ENCODE assay signal across 25 mouse cellular contexts in genomic region chr16:90198626-90199025, GRCm38 (mm10). TPM values are rescaled to one million over a fixed set of nuclear protein-coding genes. Genes with fewer than 3 reads are reported as not detected.
A peak's percentile ranks its signal among the peaks of the same experiment; 100 is the strongest.
DNase-seq lines count a peak whose midpoint lies in the region; ATAC-seq and TF ChIP-seq lines count a peak whose summit lies in the region.
"Had no signal": no experiment of that assay in that cellular context is flagged by ENCODE, and none has a peak within 500 bp of the region (broad histone marks: within the 10 kb centered on the region; RNA-seq: fewer than 3 reads in every experiment).

No protein-coding gene starts in this region.

- H3K9ac ChIP-seq in liver, embryonic 14.5 days (replicated peaks), result peak overlapping the region; percentile 70
- H3K9ac ChIP-seq: intestine, embryonic 15.5 days; lung, embryonic 15.5 days; midbrain, embryonic 13.5 days had no signal

- no peak for TF ChIP-seq CTCF in liver, embryonic 14.5 days (IDR thresholded peaks at IDR 0.05; ENCODE audit: low read depth)

- H3K4me2 ChIP-seq in liver, embryonic 14.5 days (ENCODE audit: low read depth), result peak overlapping the region; percentile 80

- H3K36me3 ChIP-seq in heart, embryonic 10.5 days, result no peaks in the 10 kb centered on the region
- no peaks in the 10 kb centered on the region for H3K36me3 ChIP-seq in liver, embryonic 14.5 days (replicated peaks; ENCODE audit: control insufficient read depth, insufficient read depth, low read depth)
- no peaks in the 10 kb centered on the region for H3K36me3 ChIP-seq in megakaryocyte, embryonic 14.5 days (replicated peaks; ENCODE audit: low read length)
- H3K36me3 ChIP-seq in embryonic facial prominence, embryonic 10.5 days (replicated peaks), result no peaks in the 10 kb centered on the region
- H3K36me3 ChIP-seq: embryonic facial prominence, embryonic 13.5 days; heart, embryonic 15.5 days; hindbrain, embryonic 15.5 days; intestine, embryonic 15.5 days; limb, embryonic 12.5 days; lung, embryonic 15.5 days; midbrain, embryonic 13.5 days had no signal

- no peak overlapping the region for H3K4me3 ChIP-seq in heart, embryonic 10.5 days
- H3K4me3 ChIP-seq in brown adipose tissue, adult 24 weeks (ENCODE audit: insufficient read depth, low read depth, low read length), result no peak overlapping the region
- H3K4me3 ChIP-seq in liver, embryonic 14.5 days (ENCODE audit: insufficient read depth in 1 of 2, low read depth in 2 of 2, low read length in 2 of 2), result peak overlapping the region in 1 of 2 experiments; percentile 45; a peak in 2 of 4 replicates
- peak overlapping the region; percentile 80 for H3K4me3 ChIP-seq in megakaryocyte, embryonic 14.5 days (replicated peaks)
- H3K4me3 ChIP-seq in embryonic facial prominence, embryonic 10.5 days, result no peak overlapping the region
- H3K4me3 ChIP-seq: heart, adult 2 months; hindbrain, embryonic 15.5 days; layer of hippocampus, adult 2 months; midbrain, embryonic 13.5 days had no signal

- peaks cover 44% of the 10 kb centered on the region for H3K4me1 ChIP-seq in heart, embryonic 10.5 days
- peaks cover 8% of the 10 kb centered on the region for H3K4me1 ChIP-seq in brown adipose tissue, adult 24 weeks (ENCODE audit: control insufficient read depth, insufficient read depth, insufficient read length, low read length)
- H3K4me1 ChIP-seq in liver, embryonic 14.5 days (replicated peaks; ENCODE audit: control insufficient read depth in 2 of 2, insufficient read depth in 2 of 2, low read length in 1 of 2), result peaks cover 24 to 47% of the 10 kb centered on the region in 2 experiments
- peaks cover 92% of the 10 kb centered on the region for H3K4me1 ChIP-seq in megakaryocyte, embryonic 14.5 days
- H3K4me1 ChIP-seq in embryonic facial prominence, embryonic 10.5 days, result peaks cover 29% of the 10 kb centered on the region
- H3K4me1 ChIP-seq: midbrain, embryonic 13.5 days had no signal

- H3K27ac ChIP-seq in heart, embryonic 10.5 days, result peak overlapping the region; percentile 89; the same call in 1 of the 2 replicates
- 0 out of 2 replicates have a peak overlapping the region, but pooled peaks have one; percentile 23 for H3K27ac ChIP-seq in brown adipose tissue, adult 24 weeks (replicated peaks; ENCODE audit: low read depth, low read length)
- peak overlapping the region; percentile 93 for H3K27ac ChIP-seq in liver, embryonic 14.5 days
- no peak overlapping the region for H3K27ac ChIP-seq in embryonic facial prominence, embryonic 10.5 days (replicated peaks)
- H3K27ac ChIP-seq: hindbrain, embryonic 15.5 days; layer of hippocampus, adult 2 months; limb, embryonic 12.5 days; midbrain, embryonic 13.5 days had no signal

- no peaks in the 10 kb centered on the region for H3K27me3 ChIP-seq in heart, embryonic 10.5 days (ENCODE audit: insufficient read depth, poor library complexity, severe bottlenecking)
- no peaks in the 10 kb centered on the region for H3K27me3 ChIP-seq in liver, embryonic 14.5 days (ENCODE audit: control insufficient read depth, insufficient read depth, low read length)
- no peaks in the 10 kb centered on the region for H3K27me3 ChIP-seq in megakaryocyte, embryonic 14.5 days (replicated peaks)
- no peaks in the 10 kb centered on the region for H3K27me3 ChIP-seq in embryonic facial prominence, embryonic 10.5 days (replicated peaks; ENCODE audit: low read depth, poor library complexity, severe bottlenecking)
- H3K27me3 ChIP-seq: embryonic facial prominence, embryonic 13.5 days; heart, embryonic 15.5 days; hindbrain, embryonic 15.5 days; intestine, embryonic 15.5 days; limb, embryonic 12.5 days; lung, embryonic 15.5 days; midbrain, embryonic 13.5 days had no signal

- no peak for ATAC-seq in liver, embryonic 14.5 days (ENCODE audit: insufficient read depth)
- ATAC-seq: intestine, embryonic 15.5 days had no signal

- DNase-seq in heart, embryonic 10.5 days (ENCODE audit: low spot score), result no peak
- DNase-seq in heart, adult 18-20 months, result no peak
- no peak for DNase-seq in liver, embryonic 14.5 days (ENCODE audit: low read depth in 3 of 3, low spot score in 3 of 3)
- DNase-seq in layer of hippocampus, postnatal 10 days (ENCODE audit: low spot score in 2 of 2), result no peak
- no peak for DNase-seq in right cerebral cortex, postnatal 14 days
- DNase-seq in embryonic facial prominence, embryonic 10.5 days (ENCODE audit: low spot score), result no peak
- DNase-seq: adrenal gland, postnatal 25 days; cerebellum, adult 11-12 months; cerebellum, postnatal 14 days; gastrocnemius, postnatal 14 days; heart, adult 2 months; heart, postnatal 4 days; kidney, postnatal 14 days; lung, postnatal 4 days; thymus, postnatal 14 days had no signal

- no peaks in the 10 kb centered on the region for H3K9me3 ChIP-seq in heart, embryonic 10.5 days
- H3K9me3 ChIP-seq in liver, embryonic 14.5 days (ENCODE audit: control insufficient read depth, low read length), result no peaks in the 10 kb centered on the region
- no peaks in the 10 kb centered on the region for H3K9me3 ChIP-seq in megakaryocyte, embryonic 14.5 days
- no peaks in the 10 kb centered on the region for H3K9me3 ChIP-seq in embryonic facial prominence, embryonic 10.5 days
- H3K9me3 ChIP-seq: embryonic facial prominence, embryonic 13.5 days; heart, embryonic 15.5 days; hindbrain, embryonic 15.5 days; intestine, embryonic 15.5 days; limb, embryonic 12.5 days; lung, embryonic 15.5 days; midbrain, embryonic 13.5 days had no signal

- WGBS in heart, embryonic 10.5 days, result 66% methylated on average over 6 of the region's 6 CpGs
- WGBS in liver, embryonic 14.5 days (ENCODE audit: insufficient replicate concordance), result 24% methylated on average over 6 of the region's 6 CpGs
- WGBS in embryonic facial prominence, embryonic 10.5 days, result 89% methylated on average over 6 of the region's 6 CpGs

- no peak for TF ChIP-seq EP300 in liver, embryonic 14.5 days (IDR thresholded peaks at IDR 0.05; ENCODE audit: low read depth)

RNA-seq across cellular contexts. Expression of gene Sod1, which starts 21.9 kb away (rescaled TPM):
- 1,054 and 1,279 TPM in 2 replicates for polyA plus RNA-seq in heart, embryonic 10.5 days (2016; fragmentation: Nextera tagmentation; extraction: Ambion mirVana)
- total RNA-seq in heart, adult 18-20 months (2021), result 100 to 1,000 TPM; 565 to 589 TPM
- 1,524 and 1,552 TPM in 2 replicates for polyA plus RNA-seq in brown adipose tissue, adult 24 weeks (2012; ENCODE audit: insufficient read depth, insufficient read length, missing spikeins)
- polyA plus RNA-seq in liver, embryonic 14.5 days (2012; rRNA removed), result 623 and 753 TPM in 2 replicates
- polyA plus RNA-seq in liver, embryonic 14.5 days (2014; fragmentation: Nextera tagmentation; extraction: Ambion mirVana), result 1,393 and 1,455 TPM in 2 replicates
- polyA plus RNA-seq in megakaryocyte, embryonic 14.5 days (2012; ENCODE audit: insufficient read depth, low replicate concordance), result 453 and 913 TPM in 2 replicates
- 100 to 1,000 TPM; 373 to 393 TPM for total RNA-seq in layer of hippocampus, postnatal 10 days (2021)
- 1,351 and 1,353 TPM in 2 replicates for polyA plus RNA-seq in embryonic facial prominence, embryonic 10.5 days (2016; fragmentation: Nextera tagmentation; extraction: Ambion mirVana)

RNA-seq across cellular contexts. Expression of gene Tiam1, which starts 55.1 kb away (rescaled TPM):
- 13.3 and 16.4 TPM in 2 replicates for polyA plus RNA-seq in heart, embryonic 10.5 days (2016; fragmentation: Nextera tagmentation; extraction: Ambion mirVana)
- total RNA-seq in heart, adult 18-20 months (2021), result 1 to 10 TPM; 8.1 to 8.5 TPM
- 9.3 and 15.9 TPM in 2 replicates for polyA plus RNA-seq in brown adipose tissue, adult 24 weeks (2012; ENCODE audit: insufficient read depth, insufficient read length, missing spikeins)
- polyA plus RNA-seq in liver, embryonic 14.5 days (2012; rRNA removed), result 1.0 and 1.6 TPM in 2 replicates
- polyA plus RNA-seq in liver, embryonic 14.5 days (2014; fragmentation: Nextera tagmentation; extraction: Ambion mirVana), result 4.2 and 6.0 TPM in 2 replicates
- 7.7 and 10.1 TPM in 2 replicates for polyA plus RNA-seq in megakaryocyte, embryonic 14.5 days (2012; ENCODE audit: insufficient read depth, low replicate concordance)
- 10 to 100 TPM; 68.4 to 75.3 TPM for total RNA-seq in layer of hippocampus, postnatal 10 days (2021)
- 25.3 and 25.9 TPM in 2 replicates for polyA plus RNA-seq in embryonic facial prominence, embryonic 10.5 days (2016; fragmentation: Nextera tagmentation; extraction: Ambion mirVana)
